Mouse (Mus musculus) fat pad, adult 2 months (tissue): ENCODE results near the gene Dbi.
"Not testable (repeated sequence)": the region's sequence is repeated elsewhere in the genome, so short reads cannot be mapped to it uniquely, and the experiment has no call there.

Source experiments
- DNase-seq: peaks from one replicate; pipeline ENCODE4 v3.0.0-alpha.2; 2011; ENCODE audit warnings: low read depth, low spot score; ENCODE audit errors: extremely low read depth

Dbi gene

DNA sequence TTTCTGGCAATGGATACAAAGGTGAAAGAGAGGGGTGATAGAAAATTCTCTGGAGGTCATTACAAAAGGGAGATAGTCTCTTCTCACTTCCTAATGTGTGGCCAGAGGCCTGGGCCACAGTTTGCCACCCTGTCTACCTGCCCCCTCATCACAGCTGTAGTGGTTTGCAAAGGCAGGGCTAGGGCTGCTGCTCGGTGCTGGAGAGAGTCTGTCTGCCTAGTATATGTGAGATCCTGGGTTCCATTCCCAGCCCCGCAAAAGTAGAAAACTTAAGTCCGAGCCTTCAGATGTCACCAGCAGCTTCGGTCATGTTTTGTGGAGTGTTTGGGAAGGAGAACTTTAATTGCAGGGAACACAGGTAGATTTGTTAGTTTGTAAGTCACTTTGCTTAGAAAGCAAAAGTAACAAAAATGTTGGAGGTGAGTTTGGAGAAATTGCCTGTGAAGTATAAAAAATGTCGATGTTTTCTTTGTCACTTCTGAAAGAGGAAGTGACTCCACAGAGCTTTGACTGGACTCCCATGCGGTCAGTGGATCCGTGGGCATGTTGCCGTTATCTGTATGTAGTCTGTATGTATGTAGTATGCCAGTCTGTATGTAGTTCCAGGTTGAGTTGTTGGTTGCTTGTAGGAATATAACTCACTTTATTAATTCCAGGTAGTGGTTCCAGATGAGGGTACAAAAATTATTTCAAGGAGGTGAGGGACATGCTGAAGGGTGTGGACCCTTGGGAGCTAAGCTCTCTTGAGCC is 1.9 kb upstream of the Dbi start:
- DNase-seq, result no peak

DNA sequence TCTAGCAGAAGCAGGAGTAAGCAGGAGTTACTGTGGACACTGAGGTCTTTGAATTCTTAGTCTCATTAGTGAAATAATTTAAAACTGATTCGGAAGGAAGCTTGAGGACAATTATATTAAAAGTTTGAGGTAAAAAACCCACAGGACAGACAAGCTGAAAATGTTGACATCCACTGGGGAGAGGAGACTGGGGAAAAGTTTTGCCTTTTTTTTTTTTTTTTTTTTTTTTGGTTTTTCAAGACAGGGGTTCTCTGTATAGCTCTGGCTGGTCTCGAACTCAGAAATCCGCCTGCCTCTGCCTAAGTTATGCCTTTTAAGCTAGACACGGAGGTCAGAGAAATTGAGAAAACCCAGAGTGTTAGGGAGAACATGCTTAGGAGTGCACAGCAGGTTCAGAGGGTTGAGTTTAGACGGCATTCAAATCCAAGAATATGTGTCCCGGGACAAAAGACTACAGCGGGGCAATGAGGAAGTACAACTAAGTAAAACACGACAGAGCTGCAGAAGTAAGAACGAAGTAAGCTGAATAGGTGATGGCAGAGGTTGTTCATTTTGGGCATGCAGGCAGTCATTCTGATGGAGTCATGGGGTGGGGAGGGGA is 1.2 kb upstream of the Dbi start:
- DNase-seq, result no peak

DNA sequence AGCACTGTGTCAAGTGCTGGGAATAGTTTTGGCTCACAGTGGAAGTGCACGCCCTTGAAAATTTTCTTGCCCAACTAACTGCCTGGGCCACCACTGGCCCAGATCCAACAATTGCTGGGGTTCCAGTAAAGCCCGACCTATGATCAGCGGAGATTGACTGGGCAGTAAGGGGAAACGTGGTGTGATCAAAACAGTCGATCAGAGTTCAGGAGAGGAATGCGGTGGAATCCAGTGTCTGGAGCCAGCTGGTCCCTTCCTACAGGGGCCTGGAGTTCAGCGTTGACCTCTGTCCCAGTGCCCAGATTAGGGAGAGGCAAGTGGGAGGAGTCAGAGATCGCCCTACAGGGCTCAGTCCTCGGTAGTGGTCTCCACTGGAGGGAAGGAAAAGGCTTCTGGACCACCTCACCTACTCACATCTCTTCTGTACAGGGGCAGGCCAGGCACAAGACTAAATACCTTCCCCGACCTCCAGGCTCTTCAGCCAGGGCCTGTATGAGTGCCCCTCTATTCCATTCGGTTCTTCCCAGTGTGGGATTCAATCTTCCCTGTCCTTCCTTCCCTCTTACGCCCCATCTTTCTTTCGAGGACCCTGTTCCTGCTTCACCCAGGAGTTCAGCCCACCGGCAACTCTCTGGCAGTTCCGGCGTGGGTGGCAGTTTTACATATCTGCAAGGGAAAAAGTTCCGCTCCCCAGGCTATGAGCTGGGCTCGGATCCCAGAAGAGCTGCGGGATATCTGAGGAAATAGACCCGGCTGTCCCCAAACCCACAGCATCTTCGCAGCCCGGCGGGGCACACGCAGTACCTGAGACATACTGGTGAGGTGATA is 523 bp downstream of the Dbi start:
- no peak for DNase-seq

DNA sequence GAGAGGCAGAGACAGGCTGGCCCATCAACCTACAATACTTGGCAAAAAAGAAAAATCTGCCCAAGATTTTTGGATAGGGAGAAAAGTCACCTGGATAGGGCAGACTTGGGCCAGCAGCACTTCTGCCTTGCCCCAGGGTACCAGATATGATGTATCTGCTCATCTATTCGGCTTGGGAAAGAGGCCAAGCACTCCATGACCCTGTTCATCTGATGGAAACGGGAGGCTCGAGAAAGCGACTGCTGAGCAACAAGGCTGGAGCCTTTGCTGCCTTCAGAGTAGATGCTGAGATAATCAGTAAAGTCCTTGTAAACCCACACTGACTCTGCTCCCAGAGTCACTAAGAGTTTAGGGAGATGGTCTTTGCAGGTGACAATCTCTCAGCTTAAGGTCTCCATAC is 1.5 kb downstream of the Dbi start:
- DNase-seq, result no peak

DNA sequence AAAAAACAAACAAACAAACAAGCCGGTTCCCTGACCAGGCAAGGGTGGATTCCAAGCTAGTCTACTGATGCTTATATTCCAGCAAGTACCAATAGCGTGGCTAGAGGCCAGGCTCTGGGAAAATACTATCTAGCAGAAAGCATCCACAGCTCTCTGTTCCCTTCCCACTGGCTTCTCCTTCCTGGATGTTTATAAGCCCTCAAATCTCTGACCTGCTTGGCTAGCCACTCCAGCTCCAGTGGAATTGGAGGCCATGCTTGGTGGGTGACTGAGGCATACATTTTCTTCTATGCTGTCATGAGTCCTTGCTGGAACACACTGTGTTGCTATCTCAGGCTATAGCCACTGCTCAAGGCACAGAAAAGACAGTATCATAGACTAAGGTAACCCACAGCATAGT is 2.0 kb downstream of the Dbi start:
- DNase-seq, result no peak

DNA sequence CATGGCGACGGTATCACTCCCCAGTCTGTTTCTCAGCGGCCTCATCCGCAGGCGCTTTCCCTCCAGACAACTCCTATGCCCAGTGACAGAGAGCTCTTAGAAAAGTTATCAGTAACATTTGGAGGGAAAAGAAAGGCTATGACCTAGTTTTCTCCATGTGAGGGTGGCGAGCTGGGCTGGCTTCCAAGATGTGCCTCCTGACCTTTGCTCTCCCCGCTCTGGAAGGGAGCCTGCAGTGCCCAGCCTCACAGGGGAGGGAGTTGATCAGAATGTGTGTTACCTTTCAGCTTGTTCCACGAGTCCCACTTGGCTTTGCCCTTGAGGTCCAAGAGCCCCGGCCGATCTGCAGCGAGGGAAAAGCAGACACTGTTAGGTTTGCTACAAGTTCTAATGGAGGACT is 4.8 kb downstream of the Dbi start:
- no peak for DNase-seq

DNA sequence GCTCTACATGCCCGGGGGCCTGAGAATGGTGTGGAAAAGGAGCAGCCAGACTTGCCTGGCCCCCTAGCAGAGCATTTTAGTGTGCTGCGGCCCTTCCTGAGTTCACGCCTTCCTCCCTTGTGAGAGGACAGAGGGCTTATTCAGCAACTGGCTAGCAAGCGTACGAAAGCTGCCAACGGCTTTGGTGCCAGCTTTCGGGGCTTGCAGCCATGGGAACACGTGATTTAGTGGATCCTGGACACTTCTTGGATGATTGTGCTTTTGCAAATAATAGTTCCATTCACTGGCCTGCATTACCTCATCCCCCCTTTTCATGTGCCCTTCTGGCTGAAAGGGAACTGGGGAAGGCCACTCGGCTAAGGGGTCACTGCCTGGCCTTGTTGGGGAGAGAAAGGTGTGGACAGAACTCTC is 5.2 kb downstream of the Dbi start:
- DNase-seq, result no peak

DNA sequence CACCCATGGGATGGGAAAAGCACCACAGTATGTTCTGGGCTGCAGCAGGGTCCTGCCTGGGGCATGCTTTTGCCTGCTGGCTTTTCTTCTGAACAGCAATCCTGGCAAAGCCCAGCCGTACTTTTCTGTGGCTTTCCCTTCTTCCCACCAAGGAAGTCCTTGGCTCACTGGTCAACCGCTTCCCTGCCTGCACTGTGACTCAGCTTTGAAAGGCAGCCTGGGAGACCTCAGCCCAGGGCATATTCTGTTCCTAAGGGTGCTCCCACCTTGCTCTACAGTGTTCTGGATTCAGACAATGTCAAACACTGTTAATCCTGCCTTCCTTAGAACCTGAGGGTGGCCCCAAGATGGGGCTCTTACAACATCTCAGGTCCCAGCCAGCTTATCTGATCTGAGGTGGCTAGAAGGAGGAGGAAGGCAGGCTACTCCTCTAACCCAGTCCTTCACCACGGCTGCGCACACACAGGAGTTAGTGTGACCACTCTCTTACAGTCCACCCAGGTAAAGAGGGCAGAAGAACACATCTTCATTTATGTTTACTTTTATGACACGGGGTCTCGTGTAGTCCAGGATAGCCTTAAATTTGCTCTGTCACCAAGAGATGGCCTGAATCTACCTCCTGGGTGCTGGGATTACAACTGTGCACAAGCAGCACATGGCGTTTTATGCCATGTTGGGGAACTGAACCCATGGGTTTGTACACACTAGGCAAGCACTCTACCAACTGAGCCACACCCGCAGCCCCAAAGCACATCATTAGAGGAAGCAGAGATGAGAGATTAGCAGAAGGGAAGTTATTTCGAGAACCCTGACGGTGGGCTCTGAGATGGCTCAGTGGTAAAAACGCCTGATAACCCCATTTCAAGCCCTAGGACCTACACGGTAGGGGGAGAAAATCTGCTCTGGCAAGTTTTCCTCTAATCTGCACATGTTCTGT is 8.4 kb downstream of the Dbi start:
- DNase-seq, result no peak

DNA sequence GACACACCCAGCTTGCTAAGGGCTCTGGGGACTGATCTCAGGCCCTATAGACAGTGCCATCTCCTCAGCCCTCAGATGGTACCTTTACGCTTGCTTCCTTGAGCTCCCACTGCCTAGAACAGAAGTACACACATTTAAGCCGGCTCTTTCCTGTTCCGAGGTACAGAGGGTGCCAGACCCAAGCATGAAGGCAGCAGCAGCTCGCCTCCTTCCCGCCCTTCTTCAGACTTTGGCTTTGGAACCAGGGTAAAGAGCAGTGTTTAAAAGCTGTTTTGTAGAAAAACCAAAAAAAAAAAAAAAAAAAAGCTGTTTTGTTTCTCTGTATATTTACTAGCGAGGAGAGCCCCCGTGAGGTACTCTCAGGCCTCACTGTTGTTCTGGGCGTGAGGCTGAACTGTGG is 9.1 kb downstream of the Dbi start:
- no peak for DNase-seq

DNA sequence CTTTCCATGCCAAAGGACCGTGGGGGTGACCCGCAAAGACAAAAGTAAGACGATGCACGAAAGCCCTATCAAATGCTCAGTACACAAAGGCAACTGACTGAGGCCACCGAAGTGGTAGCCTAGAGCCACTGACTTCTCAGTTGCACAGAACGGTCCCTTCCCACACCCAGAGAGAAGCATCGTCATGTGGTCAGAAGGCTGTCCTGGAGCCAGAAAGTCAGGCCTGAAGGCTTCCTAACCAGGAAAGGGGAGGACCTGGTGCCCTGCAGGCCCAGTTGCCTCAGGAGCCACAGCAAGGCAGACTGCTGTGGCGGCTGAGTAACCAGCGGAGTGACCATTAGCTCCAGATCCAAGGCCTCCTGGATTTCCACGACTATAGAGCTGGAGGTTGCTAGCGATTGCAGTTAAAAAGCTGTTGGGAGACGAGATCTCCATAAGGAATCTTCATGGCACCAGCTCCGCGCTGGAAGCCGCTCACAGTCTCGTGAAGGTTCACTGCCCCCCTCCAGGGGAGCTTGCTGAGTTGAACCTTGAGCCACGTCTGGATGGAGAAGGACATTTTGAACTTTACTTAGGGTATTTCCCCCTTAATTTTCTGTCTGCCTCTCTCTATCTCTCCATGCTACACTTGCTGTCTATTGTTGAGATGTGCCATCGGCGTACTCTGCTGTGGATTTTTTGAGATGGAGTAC is 11.0 kb downstream of the Dbi start:
- DNase-seq, result no peak

DNA sequence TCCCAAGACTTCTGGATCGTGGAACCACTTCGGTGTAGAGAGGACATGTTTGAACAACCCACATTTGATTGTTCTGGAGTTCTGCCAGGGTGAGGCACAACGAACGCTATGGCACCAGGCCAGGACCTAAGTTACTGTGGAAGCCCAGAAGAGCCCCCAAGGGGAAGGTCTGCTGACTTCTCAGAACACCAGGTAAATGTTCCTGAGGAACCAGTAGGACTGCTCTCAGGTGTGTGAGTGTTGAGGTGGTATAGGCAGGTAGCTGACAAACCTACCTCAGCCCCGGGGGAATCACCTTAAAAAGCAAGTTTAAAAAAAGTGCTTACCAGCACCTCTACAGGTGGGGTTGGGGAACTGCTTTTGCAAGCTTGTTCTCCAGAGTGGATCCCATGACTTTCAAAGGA is 15.3 kb downstream of the Dbi start:
- DNase-seq, result peak; percentile 99

DNA sequence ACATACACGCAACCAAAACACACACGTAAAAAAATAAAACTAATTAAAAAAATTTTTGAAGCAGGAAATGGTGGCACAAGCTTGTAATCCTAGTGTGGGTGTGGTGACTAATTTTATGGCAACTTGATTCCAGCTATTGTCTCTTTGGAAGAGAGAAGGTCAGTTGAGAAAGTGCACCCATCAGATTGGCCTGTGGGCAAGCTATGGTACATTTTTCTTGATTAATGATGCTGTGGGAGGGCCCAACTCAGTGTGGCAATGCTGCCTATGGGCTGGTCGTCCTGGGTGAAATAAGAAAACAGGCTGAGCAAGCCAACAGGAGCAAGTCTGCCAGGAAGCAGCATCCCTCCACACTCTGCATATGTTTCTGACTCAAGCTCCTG is 19.7 kb downstream of the Dbi start:
- DNase-seq, result peak; percentile 100

DNA sequence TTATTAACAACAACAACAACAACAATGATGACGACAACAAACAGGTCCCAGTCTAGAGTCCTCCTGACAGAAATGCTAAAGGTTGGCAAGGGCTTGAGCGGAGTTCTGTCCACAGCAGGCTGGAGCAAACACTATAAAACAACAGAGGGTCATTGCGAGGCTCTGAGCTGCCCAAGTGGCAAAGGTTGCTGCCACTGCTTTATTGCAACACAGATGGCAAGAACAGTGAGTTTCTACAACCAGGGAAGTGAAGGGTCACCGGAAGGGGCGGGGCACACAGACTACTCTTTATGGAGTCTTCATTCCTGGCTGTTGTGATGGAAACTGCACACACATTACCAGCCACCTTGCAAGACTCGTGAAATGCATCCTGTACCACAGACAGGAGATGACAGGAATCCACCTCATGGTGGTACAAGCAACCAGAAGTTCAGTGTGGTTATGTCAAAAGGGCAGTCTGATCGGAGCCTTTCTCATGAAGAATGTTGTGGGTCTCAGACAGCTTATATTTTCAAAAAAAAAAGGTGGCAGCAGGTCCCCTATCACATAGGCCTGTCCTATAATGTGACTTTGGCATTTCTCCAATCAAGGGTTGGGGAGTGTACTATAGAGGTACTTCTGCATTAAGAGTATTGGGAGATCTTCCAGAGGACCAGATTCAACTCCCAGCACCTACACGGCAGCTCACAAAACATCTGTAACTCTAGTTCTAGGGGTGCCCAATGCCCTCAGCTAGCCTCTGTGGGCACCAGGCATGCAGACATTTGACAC is 20.2 kb downstream of the Dbi start:
- no peak for DNase-seq

DNA sequence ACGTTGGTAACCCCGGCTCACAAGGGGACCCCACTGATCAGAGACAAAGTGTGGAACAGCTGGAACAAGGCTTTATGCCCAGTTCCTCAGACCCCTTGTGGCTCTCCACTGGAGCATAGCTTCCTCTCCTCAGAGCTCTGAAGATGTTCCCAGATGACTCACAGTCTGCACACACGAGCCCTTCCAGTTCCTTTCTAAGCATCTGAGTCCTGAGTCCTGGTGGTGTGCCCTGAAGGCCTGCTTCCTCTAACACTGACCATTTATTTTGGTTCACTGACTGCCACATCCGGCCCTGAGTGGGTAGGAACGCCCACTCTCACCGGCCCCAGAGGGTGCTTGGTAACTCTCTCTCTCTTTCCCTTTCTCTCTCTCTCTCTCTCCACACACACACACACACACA is 21.4 kb downstream of the Dbi start:
- no peak for DNase-seq

DNA sequence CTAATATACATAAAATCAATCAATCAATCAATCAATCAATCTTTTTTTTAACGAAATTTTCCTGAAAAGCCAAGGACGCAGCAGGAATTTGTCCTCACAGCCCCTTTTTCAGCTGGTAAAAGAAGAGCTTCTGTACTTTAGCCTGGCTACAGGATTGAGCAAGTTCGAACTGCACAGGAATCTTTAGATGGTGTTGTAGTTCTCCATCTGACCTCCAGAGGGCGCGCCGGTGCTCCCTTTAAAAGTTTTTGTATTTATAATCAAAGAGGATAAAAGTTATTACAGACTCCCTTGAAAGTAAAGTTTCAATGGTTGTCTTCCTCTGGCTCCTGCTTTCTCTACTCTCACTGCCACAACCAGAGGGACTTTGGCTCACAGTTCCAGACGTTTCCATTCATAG is 22.6 kb downstream of the Dbi start:
- DNase-seq, result no peak

DNA sequence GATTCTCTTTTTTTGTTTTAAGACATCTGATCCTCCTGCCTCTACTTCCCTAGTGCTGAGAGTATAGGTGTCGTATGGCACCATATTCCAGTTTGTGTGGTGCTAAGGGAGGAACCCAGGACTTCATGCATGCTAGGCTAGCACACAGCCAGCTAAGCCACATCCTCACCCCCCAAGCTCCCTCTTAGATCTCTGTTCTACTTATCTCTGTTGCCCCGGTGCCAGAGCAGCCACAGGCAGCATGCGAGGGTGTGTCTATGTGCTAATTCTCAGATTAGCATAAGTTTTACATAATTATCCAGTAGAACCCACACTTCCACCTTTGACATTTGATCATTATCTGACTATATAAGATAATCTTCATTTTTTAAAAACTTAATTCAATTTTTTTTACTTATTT is 26.0 kb downstream of the Dbi start:
- DNase-seq, result no peak

DNA sequence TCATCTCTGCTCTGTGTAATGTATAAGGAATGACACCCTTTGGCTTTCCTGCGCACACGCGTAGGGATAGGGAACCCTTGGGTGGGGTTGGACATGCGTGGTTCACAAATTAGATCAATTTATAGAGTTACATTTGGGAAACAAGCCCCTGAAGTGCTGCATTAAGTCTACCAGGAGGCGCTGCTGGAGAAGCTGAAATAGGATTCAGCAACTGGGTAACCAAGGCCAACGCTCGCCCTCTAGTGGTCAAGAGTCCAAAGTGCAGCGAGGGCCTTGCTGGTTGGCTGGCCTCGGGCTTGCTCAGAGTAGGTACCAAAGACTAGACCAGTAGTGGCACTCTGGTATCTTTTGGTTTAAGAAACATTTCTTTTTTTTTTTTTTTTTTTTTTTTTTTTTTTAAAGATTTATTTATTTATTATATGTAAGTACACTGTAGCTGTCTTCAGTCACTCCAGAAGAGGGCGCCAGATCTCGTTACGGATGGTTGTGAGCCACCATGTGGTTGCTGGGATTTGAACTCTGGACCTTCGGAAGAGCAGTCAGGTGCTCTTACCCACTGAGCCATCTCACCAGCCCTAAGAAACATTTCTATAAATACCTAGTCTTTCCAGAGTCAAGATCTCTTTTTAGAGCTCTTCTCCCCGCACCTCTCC is 27.3 kb downstream of the Dbi start:
- not testable (repeated sequence) for DNase-seq

DNA sequence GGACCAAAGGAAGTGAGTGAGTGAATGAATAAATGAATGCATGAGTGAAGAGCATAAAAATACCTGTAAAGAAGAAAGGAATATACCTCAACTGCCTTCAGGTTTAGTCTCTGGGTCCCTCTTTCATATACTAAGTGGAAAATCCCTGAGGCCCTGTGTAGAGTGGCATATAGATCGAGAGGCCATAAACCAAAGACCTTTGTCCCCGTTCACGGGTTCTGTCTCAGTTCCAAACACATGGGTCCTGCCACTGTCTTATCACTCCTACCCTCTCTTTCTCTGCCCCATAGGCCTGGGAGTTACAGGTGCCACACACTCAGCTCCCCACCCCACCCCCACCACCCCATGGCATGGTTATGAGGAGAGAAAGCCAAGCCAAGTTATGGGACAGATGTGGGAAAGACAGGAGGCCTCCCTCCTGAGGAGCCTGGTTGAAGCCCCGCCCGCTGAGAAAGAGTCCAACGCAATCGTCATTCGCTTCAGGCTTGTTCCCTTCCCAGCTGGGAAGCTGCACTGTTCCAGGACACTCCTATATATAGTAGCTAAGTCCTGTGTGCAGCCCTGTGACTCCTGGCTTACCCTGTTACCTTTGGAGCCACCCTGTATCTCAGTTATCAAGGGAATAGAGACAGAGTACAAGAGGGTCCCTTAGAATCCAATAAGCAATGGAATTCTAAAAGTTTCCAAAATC is 29.9 kb downstream of the Dbi start:
- no peak for DNase-seq

DNA sequence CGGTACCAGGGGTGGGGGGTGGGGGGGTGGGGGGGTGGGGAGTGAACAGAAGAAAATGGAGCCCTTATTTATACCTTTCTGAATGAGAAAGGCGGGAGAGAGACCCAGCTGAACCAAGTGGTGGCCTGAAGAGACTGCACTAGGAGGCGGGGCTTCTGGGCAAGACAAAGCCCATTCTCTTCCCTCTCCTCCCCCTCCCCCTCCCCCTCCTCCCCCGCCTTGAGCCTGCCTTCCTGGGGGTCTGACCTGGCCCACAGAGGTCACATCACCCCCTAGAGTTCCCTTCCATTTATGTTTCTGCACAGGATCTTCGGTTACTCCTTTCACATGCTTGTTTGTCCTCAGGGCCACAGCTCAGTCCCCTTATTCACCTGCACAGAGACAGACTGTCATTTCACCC is 31.7 kb downstream of the Dbi start:
- no peak for DNase-seq
